Mouse (Mus musculus) testis, adult 2 months (tissue): ENCODE measurements around the gene Cpsf7.

Source experiments
- CTCF ChIP-seq: fragments of 200-500 bp; IDR thresholded peaks from 2 replicates; pipeline ENCODE4 v1.5.1; 2012; ENCODE audit warnings: low read depth, mild to moderate bottlenecking, inconsistent platforms, low read length, moderate library complexity; ENCODE audit not compliant: control insufficient read depth, insufficient read depth, insufficient replicate concordance
- POLR2A ChIP-seq: fragments of 200-500 bp; IDR thresholded peaks from 2 replicates; pipeline ENCODE4 v1.6.1; 2012; ENCODE audit warnings: low read depth, mild to moderate bottlenecking, inconsistent platforms, low read length, moderate library complexity; ENCODE audit not compliant: control insufficient read depth

GRCm38 (mm10) chr19:10564278-10564677, 39.2 kb downstream of the Cpsf7 start:
- TF ChIP-seq CTCF (no peak), POLR2A (no peak)
